Mouse (Mus musculus) liver, embryonic 11.5 days (tissue): ENCODE results near the gene Camk2b. TPM values are rescaled to one million over a fixed set of nuclear protein-coding genes. Genes with fewer than 3 reads are reported as not detected.

ENCODE experiments used
- ATAC-seq: fragments of 200-750 bp; cut with Nextera tagmentation; replicated peaks from 2 replicates; pipeline ENCODE4 v1.8.0; 2017; ENCODE audit warnings: moderate number of reproducible peaks, mild to moderate bottlenecking, moderate TSS enrichment, moderate library complexity; ENCODE audit not compliant: low FRiP score
- DNase-seq: peaks from one replicate; pipeline ENCODE4 v3.0.0-alpha.2; 2017; ENCODE audit warnings: low spot score
- H3K27ac ChIP-seq: fragments of 300-500 bp; sonication (generic); 2 replicates; pipeline ENCODE4 v1.5.1; 2014; ENCODE audit warnings: mild to moderate bottlenecking, low read depth, low read length, control low read depth
- H3K27me3 ChIP-seq: fragments of 300-500 bp; sonication (generic); replicated peaks from 2 replicates; pipeline ENCODE4 v1.6.1; 2014; ENCODE audit warnings: low read length, mixed read lengths; ENCODE audit not compliant: control insufficient read depth, insufficient read depth
- H3K36me3 ChIP-seq: fragments of 300-500 bp; sonication (generic); 2 replicates; pipeline ENCODE4 v1.6.1; 2014; ENCODE audit warnings: mild to moderate bottlenecking, low read length, moderate library complexity, mixed read lengths; ENCODE audit not compliant: control insufficient read depth, insufficient read depth
- H3K4me1 ChIP-seq: fragments of 300-500 bp; sonication (generic); replicated peaks from 2 replicates; pipeline ENCODE4 v1.6.1; 2014; ENCODE audit warnings: low read length, mixed read lengths; ENCODE audit not compliant: control insufficient read depth, insufficient read depth
- H3K4me2 ChIP-seq: fragments of 300-500 bp; sonication (generic); 2 replicates; pipeline ENCODE4 v1.6.1; 2014; ENCODE audit warnings: mild to moderate bottlenecking, control low read depth, moderate library complexity
- H3K4me3 ChIP-seq: fragments of 300-500 bp; sonication (generic); 2 replicates; pipeline ENCODE4 v1.5.1; 2014; ENCODE audit warnings: low read depth, low read length, control low read depth
- H3K9ac ChIP-seq: fragments of 300-500 bp; sonication (generic); 2 replicates; pipeline ENCODE4 v1.6.1; 2014; ENCODE audit warnings: low read depth, low read length, control low read depth
- H3K9me3 ChIP-seq: fragments of 300-500 bp; sonication (generic); 2 replicates; pipeline ENCODE4 v1.6.1; 2016; ENCODE audit warnings: low read length, inconsistent platforms, mixed read lengths; ENCODE audit not compliant: control insufficient read depth
- WGBS: fragments of 180-500 bp; shearing (Covaris S2); extraction: QIAGEN DNeasy Blood & Tissue Kit; methylation state at CpG from one replicate; pipeline ENCODE4 v1.1.7; 2014; 5-methylcytosine and 5-hydroxymethylcytosine counted together
- polyA plus RNA-seq: library from polyadenylated mRNA; unstranded; fragments of >200 nt; fragmentation: Nextera tagmentation; extraction: Ambion mirVana; gene quantifications from 2 replicates; pipeline ENCODE4 v1.2.1, GENCODE M21; 2014

Camk2b gene
- polyA plus RNA-seq, 1 experiment from 2014 or later: 0.99 TPM

- Histone ChIP-seq H3K36me3 (no peaks in the 10 kb centered on the region), H3K4me1 (peaks cover 14% of the 10 kb centered on the region), H3K4me2 (peak overlapping the region; percentile 83), H3K9ac (peak overlapping the region; percentile 93), H3K27me3 (no peaks in the 10 kb centered on the region), H3K27ac (peak overlapping the region; percentile 77), H3K4me3 (peak overlapping the region; percentile 96), H3K9me3 (no peaks in the 10 kb centered on the region)
- peak; percentile 42 for ATAC-seq
- WGBS: 3% methylated on average over 7 of the region's 7 CpGs
- no peak for DNase-seq
These were observed 111.1 kb downstream of the Camk2b start for GRCm38 (mm10) chr11:5954965-5955504.

GRCm38 (mm10) chr11:5954435-5954834 lies 111.7 kb downstream of the Camk2b start:
- H3K27ac ChIP-seq: no peak overlapping the region
- no peaks in the 10 kb centered on the region for H3K9me3 ChIP-seq
- no peaks in the 10 kb centered on the region for H3K36me3 ChIP-seq
- peaks cover 14% of the 10 kb centered on the region for H3K4me1 ChIP-seq
- H3K4me2 ChIP-seq: peak overlapping the region; percentile 83
- ATAC-seq (no peak), DNase-seq (no peak)
- no peaks in the 10 kb centered on the region for H3K27me3 ChIP-seq
- H3K4me3 ChIP-seq: no peak overlapping the region; the same call in 1 of the 2 replicates
- no peak overlapping the region for H3K9ac ChIP-seq
- WGBS: 60% methylated on average over 5 of the region's 5 CpGs

DNA sequence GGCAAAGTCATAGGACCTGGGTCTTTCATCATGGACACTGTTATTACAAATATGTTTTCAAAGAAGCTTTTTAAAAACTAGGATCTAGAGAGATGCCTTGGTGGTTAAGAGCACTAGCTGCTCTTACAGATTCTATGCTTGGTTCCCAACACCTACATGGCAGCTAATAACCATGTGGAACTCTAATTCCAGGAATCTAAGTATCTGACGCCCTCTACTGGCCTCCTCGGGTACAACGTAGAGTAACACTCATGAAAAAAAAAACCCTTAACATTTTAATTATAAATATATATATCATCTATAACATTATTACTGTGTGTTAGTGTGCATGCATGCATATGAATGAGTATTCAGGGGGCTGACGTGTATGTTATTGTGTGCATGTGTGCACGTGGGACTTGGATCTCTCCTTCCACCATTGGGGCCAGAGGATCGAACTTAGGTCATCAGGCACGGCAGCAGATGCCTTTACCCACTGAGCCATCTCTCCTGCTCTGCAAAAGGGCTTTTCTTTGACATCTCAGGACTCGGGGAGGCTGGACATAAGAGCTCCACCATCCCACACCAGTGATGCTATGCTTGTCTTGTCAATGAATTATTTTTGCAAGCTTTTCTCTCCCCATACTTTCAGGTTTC lies 112.9 kb downstream of the Camk2b start:
- 34% methylated on average over 8 of the region's 8 CpGs for WGBS

DNA sequence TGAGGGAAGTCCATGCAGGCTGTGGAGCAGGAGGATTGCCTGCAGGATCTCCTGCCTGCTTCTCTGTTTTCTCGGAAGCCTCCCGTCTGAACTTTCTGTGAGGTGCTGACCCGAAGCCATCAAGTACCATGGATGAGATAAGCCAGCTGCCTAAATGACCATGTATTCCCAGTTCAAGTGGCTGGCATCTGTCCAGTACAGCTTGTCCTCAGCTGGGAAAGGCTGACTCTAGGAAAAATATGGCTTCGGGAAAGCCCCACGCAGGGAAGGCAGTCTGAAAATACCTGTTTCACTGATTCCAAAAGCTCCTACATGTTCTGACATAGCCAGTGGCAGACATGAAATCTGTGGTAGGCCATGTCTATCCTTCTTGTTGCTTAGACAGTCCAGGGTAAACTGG lies 113.7 kb downstream of the Camk2b start:
- Histone ChIP-seq H3K9me3 (no peaks in the 10 kb centered on the region), H3K36me3 (no peaks in the 10 kb centered on the region), H3K27me3 (no peaks in the 10 kb centered on the region), H3K27ac (no peak overlapping the region), H3K9ac (no peak overlapping the region), H3K4me1 (peaks cover 18% of the 10 kb centered on the region), H3K4me2 (no peak overlapping the region), H3K4me3 (no peak overlapping the region)
- ATAC-seq (no peak), DNase-seq (no peak)
- WGBS: 78% methylated on average over 5 of the region's 5 CpGs

More for the DNA sequence above, 112.9 kb downstream of the Camk2b start:
- Histone ChIP-seq H3K4me1 (peaks cover 14% of the 10 kb centered on the region), H3K4me3 (no peak overlapping the region), H3K36me3 (no peaks in the 10 kb centered on the region), H3K4me2 (no peak overlapping the region), H3K27ac (no peak overlapping the region), H3K27me3 (no peaks in the 10 kb centered on the region), H3K9ac (no peak overlapping the region), H3K9me3 (no peaks in the 10 kb centered on the region)
- DNase-seq: no peak
- no peak for ATAC-seq

- Histone ChIP-seq H3K27me3 (no peaks in the 10 kb centered on the region), H3K27ac (no peak within 1 kb of the TSS), H3K4me2 (no peak within 1 kb of the TSS), H3K9ac (no peak within 1 kb of the TSS), H3K4me3 (no peak within 1 kb of the TSS), H3K4me1 (0 out of 2 replicates have a peak, but pooled peaks cover 9% of the 10 kb centered on the region), H3K36me3 (no peaks in the 10 kb centered on the region), H3K9me3 (no peaks in the 10 kb centered on the region)
- DNase-seq (no peak), ATAC-seq (no peak; the same call in 1 of the 2 replicates)
- WGBS: 42% methylated on average over 8 of the region's 8 CpGs
These were observed 116.4 kb downstream of the Camk2b start, which contains the start of gene Gck for GRCm38 (mm10) chr11:5949586-5950352. Gene Gck (minus strand): TSS chr11:5950081.

- Histone ChIP-seq H3K36me3 (no peaks in the 10 kb centered on the region), H3K4me1 (0 out of 2 replicates have a peak, but pooled peaks cover 6% of the 10 kb centered on the region), H3K9ac (no peak overlapping the region), H3K4me3 (no peak overlapping the region), H3K9me3 (no peaks in the 10 kb centered on the region), H3K27me3 (no peaks in the 10 kb centered on the region), H3K27ac (no peak overlapping the region), H3K4me2 (no peak overlapping the region)
- ATAC-seq (no peak), DNase-seq (no peak)
- WGBS: 52% methylated on average over 8 of the region's 10 CpGs
These were observed 117.5 kb downstream of the Camk2b start for GRCm38 (mm10) chr11:5948546-5949250.

- WGBS: 46% methylated on average over 4 of the region's 4 CpGs
- Histone ChIP-seq H3K4me1 (0 out of 2 replicates have a peak, but pooled peaks cover 6% of the 10 kb centered on the region), H3K4me3 (no peak overlapping the region), H3K4me2 (no peak overlapping the region), H3K27me3 (no peaks in the 10 kb centered on the region), H3K36me3 (no peaks in the 10 kb centered on the region), H3K9ac (no peak overlapping the region), H3K9me3 (no peaks in the 10 kb centered on the region), H3K27ac (no peak overlapping the region)
- ATAC-seq (no peak), DNase-seq (no peak)
These were observed 118.4 kb downstream of the Camk2b start for GRCm38 (mm10) chr11:5947796-5948195.

DNA sequence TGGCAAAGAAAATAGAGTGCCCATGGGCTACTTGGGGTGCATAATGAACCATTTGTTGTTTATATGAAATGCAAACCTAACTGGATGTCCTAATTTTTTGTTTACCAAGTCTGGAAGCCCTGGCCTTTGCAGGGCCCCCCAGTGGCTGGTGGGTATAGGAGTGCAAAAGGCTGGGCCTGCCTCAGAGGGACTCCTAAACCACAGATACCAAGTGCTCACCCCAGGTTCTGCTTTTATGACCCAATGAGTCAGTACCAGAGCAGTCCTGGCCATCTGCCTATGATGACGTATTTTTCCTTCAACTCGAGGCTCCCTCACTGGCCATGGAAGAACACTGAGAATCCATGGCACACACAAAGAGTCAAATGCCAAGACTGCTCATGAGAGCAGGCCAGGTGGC lies 121.1 kb downstream of the Camk2b start:
- 45% methylated on average over 2 of the region's 2 CpGs for WGBS
- H3K27ac ChIP-seq: no peak overlapping the region
- no peak for DNase-seq

More for the DNA sequence above, 121.1 kb downstream of the Camk2b start:
- H3K27me3 ChIP-seq: no peaks in the 10 kb centered on the region
- H3K4me1 ChIP-seq: 0 out of 2 replicates have a peak, but pooled peaks cover 5% of the 10 kb centered on the region
- no peak overlapping the region for H3K4me3 ChIP-seq
- no peak for ATAC-seq
- H3K36me3 ChIP-seq: no peaks in the 10 kb centered on the region
- no peaks in the 10 kb centered on the region for H3K9me3 ChIP-seq
- H3K4me2 ChIP-seq: no peak overlapping the region
- no peak overlapping the region for H3K9ac ChIP-seq
